Mouse (Mus musculus) layer of hippocampus, adult 9-10 months (tissue): ENCODE measurements around the gene Med24.
A peak's percentile ranks its signal among the peaks of the same experiment; 100 is the strongest.
"Not testable (repeated sequence)": the region's sequence is repeated elsewhere in the genome, so short reads cannot be mapped to it uniquely, and the experiment has no call there.

Source experiments
- DNase-seq: peaks from one replicate; pipeline ENCODE4 v3.0.0; 2022; ENCODE audit warnings: low spot score

Med24 gene

DNA sequence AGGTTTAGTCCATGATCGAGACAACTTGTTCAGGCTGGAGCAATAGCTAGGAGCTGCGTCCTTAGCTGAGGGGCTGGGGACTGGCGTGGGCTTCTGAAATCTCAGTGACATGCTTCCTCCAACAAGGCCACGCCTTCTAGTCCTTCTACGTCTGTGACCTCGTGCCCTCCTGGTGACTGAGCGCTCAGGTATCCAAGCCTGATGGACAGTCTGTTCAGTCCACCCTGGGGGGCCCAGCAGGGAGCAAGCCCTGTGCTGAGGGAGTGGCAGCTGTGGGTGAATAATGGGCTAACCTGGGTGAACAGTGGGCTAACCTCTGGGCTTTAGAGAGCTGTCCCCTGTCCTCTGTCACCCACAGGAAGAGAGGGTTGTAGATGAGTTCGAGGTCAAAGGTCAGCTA, 41.2 kb downstream of the Med24 start:
- no peak for DNase-seq

DNA sequence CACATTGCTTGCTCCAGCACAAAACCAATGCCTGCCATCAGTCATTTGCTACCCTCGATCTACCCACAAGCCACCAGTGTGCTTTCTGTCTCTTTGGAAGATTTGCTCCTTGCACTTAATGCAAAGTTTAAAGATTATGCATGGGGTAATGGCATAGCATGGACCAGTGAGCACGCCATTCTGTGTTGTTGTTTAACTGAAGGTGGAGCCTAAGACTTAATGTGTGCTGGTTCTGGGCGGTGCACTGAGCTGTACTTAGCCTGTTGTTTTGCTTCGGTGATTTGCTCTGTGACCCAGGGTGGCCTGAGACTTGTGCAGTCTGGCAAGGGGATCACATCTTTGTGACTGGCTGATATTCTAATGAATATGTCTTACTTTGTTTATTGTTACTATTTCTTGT, 42.3 kb downstream of the Med24 start:
- DNase-seq = no peak

DNA sequence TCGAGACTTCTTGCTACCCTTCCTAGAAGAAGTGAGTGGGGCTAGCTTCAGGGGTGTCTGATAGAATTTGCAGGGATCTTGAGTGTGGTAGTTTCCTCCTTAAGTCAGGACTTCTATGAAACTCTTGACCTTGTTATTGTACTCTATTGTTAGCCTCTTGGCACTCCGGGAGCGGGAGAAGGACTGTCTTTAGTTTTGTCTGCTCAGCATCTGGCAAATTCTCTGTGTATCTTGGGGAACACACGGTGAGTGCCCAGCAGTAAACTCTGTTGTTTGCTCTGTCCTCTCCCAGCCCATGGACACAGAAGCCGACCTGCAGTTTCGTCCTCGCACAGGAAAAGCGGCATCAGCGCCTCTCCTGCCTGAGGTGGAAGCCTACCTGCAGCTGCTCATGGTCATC, 43.6 kb downstream of the Med24 start:
- no peak for DNase-seq

DNA sequence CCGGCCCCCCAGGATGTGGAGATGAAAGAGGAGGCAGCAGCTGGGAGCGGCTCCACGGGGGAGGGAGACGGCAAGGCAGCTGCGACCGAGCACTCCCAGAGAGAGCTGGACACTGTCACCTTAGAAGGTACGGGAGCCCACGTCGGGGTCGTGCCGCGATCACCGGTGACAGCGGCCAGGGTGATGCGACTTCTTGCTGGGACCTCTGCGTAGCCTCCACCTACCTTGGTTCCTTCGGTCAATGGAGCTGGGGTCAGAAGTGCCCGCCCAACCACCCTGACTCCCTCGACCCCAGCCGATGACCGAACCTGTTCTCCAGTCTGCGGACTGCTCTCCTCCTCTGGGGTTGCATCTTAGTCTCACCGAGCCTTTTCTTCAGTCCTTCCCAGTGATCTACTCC, 46.4 kb downstream of the Med24 start:
- DNase-seq = no peak

DNA sequence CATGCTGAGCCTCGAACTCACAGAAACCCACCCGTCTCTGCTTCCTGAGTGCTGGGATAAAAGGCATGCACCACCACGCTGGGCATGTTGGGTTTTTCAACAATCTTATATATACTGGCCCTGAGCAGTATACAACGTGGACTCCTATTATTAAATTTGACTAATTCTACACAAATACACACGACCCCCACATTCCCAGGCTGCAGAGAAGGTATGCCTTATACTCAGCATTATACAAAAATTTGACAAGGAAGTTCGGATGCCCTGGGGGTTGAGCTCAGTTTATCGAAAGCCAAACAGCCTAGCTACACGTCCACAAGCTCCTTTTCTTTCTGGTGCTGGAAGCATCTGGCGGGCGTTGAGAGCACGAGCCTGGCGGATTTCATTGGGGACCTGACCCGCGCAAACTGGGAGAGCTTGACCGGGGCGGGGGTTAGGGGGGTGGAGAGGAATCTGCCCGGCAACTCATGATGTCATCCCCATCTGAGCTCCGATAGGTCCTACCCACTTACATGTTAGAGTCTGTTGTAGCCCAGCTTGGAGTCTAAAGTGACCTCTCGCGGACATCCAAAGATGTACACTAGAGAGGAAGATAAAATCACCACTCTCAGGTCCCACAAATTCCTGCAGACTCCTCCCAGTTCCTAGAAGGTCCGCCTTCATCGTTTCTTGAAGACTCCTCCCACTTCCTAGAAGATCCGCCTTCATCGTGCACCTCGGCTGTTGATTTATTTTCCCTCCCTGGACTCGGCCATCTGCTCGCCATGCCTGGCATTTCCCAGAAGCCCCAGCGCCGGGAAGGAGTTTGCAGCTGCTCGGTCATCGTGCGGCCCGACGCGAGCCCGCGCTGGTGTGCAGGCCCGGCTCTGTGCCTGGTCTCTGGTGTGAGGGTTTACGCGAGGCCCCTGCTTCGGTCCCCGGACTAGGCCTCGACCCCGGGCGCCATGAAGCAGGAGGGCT, 47.2 kb downstream of the Med24 start, which contains the start of gene Psmd3:
Gene Psmd3 (plus strand): TSS at position 769 of the 960 bp plus-strand sequence.
- DNase-seq = peak; percentile 95

DNA sequence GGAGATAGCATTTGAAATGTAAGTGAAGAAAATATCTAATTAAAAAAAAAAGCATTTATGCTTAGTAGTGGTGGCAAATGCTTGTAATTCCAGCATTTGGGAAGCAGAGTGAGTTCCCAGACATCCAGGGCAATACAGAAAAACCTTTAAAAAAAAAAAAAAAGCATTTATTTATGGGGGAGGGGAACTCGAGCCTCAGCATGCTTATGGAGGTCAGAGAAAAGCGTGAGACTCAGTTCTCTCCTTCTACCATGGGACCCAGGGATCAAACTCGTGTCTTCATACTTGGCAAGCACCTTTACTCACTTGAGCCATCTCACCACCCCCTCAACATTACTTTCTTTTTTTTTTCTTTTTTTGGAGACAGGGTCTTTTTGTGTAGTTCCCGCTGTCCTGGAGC, 48.0 kb downstream of the Med24 start:
- no peak for DNase-seq

DNA sequence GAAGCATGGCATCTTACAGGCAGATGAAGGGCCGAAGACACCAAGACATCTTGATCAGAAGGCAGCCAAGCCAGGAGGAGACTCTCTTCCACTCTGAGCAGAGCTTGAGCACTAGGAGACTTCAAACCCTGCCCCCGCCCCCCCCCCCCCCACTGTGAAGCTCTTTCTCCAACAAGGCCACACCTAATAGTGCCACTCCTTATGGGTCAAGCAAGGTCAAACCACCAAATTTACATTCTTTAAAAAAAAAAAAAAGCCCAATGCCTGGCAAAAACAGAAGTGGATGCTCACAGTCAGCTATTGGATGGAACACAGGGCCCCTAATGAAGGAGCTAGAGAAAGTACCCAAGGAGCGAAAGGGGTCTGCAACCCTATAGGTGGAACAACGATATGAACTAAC, 48.6 kb downstream of the Med24 start:
- DNase-seq = not testable (repeated sequence)

DNA sequence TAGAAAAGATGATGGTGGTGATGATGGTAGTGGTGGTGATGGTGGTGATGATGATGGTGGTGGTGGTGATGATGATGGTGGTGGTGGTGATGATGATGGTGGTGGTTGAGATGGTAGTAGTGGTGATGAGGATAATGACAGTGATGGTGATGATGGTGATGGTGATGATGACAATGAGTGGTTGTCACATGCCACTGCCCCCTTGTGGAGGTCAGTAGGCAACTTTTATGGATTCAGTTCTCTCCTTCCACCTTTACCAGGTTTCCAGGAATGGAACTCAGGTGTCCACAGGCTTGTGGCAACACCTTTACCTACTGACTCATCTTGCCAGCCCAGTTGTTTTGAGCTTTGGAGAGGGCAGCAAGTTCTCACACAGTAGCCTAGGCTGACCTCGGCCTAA, 49.2 kb downstream of the Med24 start:
- no peak for DNase-seq

DNA sequence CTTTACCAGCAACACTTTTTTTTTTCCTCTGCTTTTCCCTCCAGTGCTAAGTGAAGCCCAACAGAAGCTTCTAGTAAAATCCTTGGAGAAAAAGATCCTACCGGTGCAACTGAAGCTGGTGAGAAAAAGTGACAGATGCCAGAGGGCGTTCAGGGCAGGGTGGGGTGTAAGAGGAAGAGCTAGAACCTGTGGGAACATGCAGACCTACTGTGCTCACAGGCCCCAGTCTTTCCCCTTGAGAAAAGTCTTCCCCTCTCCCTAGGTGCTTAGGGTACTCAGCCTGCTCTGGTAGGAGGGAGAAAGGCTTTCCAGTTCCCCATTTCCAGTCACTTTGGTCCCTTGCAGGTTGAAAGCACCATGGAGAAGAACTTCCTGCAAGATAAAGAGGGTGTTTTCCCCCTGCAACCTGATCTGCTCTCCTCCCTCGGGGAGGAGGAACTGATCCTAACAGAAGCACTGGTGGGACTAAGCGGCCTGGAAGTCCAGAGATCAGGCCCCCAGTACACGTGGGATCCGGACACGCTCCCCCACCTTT, 53.3 kb downstream of the Med24 start:
- DNase-seq = no peak

DNA sequence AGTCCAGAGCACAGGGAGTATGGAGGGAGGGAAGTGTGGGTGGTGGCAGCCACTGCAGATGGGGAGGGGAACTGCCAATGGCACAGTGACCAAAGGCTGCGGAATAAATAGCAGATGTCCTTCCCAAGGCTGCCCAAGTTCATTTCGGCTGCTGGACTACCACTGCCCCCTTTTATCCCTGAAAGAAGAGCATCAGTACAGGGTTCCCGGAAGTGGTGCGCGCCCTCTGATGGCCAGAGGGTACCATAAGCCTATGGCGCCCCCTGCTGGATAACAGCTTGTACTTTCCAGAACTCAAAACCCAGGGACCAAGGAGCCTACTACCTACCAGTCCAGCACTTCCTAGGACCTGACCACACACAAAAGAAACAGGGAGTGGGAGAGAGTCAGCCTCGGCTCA, 56.1 kb downstream of the Med24 start:
- DNase-seq = not testable (repeated sequence)

DNA sequence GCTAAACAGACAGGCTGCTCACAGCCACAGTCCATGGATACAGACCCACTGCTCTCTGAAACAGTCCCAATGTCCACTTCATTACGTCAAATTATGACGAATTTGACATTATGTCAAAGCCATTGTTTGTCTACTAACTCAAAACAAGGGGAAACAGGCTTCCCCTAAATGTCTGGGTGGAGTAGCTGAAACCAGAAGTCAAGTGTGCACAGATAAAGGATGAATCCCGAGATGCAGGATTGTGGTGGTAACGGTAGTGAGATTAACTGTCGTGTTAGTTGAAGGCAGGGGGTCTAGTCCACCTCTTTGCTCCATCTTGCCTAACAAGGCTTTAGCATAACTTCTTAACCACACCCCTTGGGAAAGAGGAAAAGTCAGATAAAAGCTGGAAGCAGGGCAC, 56.8 kb downstream of the Med24 start:
- no peak for DNase-seq

DNA sequence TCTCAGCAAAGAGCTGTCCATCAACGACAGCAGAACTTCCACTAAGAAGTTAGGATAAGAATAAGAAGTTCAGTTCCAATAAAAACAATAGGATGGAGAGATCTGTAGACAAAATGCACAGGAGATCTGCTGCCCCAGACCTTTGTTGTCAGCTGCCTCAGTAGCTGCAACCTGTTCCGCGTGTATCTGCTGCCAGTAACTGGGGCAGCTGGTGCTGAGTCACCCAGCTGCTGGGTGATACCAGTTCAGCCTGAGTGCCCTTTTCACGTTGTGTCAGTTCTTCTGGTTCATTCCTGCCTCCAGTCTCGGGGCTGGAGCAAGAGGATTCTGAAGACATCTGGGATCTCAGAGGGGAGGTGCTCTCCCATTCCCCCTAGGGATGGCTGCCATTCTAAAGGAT, 57.4 kb downstream of the Med24 start:
- DNase-seq = no peak

DNA sequence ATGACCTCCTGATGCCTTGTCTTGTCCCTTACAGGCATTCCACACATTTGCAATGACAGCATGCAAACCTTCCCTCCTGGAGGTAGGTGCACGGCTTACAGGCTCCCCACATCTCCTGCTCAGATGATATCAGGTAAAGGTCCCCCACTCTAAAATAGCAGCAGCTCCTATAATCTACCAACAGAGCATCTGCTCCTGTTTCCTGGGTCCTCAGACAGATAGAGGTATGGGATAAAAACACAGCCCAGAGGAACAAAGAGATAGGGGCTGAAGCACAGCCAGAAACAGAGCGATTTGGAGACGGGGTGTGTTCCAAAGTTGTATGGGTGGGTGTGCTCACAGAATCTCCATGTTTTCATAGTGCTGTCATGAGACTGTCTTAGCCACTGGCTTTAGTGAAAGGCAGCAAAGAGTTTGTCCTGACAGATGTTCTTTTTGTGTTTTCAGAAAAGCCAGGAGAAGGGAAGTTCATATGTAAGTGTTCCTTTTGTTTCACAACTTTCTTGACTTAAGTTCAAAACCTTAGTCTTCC, 57.9 kb downstream of the Med24 start:
- no peak for DNase-seq

DNA sequence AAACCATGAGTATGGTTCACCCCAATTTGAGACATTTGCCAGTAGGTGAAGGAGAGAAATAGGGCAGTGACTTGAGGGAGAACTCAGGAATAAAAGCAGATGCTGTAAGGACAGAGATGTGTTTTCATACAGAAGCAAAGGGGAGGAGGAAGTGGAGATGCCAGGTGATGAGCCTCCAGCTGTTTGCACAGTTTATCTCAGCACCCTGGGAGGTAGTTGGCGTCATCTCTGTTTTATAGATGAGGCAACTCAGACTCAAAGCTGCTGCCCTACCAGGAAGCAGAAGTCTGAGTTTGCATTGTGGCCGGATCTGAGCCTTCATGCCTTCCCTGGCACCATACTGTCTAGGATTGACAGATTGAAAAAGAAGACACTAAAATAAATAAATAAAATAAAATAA, 60.3 kb downstream of the Med24 start:
- DNase-seq = no peak

DNA sequence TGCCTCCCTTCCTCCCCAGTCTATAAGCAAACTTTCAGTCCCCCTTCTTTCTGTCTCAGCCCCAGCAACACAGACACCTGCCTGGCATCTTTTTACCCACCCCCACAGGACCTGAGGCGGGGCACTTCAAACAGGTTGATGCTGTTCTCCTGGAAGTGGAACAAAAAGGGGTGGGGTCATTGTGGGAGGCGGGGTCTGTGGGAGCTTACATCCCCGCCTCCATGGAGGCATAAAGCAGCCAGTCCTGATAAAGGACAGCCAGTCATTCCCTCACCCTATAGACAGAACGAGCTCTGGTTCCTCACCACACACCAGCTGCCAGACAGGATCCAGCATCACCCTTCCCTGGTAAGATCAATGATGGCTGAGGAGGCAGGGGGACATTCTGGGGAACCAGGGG, 65.1 kb downstream of the Med24 start, which contains the start of gene Gsdma:
Gene Gsdma (plus strand): TSS at position 261 of the 400 bp plus-strand sequence.
- DNase-seq = no peak

DNA sequence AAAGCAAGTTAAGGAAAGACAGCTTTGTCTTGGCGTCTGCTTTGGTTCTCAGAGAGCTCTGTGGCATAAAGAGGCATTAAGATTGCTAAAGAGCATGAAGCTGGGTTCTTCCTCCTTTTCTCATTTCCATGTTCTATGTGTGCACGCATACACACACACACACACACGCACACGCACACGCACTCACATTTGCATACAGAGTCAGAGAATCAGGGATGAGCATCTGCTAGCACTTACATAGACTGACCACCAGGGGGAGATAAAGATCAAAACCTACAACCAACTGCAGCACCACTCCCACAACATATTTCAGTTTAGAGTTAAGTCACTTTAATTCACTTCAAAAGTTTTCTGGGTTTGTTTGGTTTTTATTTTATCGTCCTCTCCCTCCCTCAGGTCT, 68.7 kb downstream of the Med24 start:
- peak; percentile 68 for DNase-seq

DNA sequence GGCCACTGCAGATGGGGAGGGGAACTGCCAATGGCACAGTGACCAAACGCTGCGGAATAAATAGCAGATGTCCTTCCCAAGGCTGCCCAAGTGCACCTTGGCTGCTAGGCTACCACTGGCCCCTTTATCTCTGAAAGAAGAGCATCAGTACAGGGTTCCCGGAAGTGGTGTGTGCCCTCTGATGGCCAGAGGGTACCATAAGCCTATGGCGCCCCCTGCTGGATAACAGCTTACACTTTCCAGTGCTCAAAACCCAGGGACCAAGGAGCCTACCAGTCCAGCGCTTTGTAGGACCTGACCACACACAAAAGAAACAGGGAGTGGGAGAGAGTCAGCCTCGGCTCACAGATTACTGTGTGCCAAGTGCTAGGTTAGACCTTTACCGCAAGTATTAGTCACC, 74.2 kb downstream of the Med24 start:
- DNase-seq = not testable (repeated sequence)
